Mouse (Mus musculus) heart, postnatal 25 days (tissue): ENCODE results near the gene Bpgm. TPM values are rescaled to one million over a fixed set of nuclear protein-coding genes. Genes with fewer than 3 reads are reported as not detected.

ENCODE experiments used
- DNase-seq: peaks from one replicate; pipeline ENCODE4 v3.0.0; 2022; ENCODE audit warnings: low spot score
- intact Hi-C: fragments of 180-260 bp; cut with DNase I; formaldehyde crosslinking; loops from one replicate; pipeline ENCODE4 v1.15.1; 2025
- total RNA-seq, 2 experiments: library from RNA; stranded (reverse); gene quantifications; 2 replicates each; pipeline ENCODE4 v1.2.3; 2021

Bpgm gene
- total RNA-seq, 2 experiments from 2014 or later: 63.5 to 103 TPM

DNA sequence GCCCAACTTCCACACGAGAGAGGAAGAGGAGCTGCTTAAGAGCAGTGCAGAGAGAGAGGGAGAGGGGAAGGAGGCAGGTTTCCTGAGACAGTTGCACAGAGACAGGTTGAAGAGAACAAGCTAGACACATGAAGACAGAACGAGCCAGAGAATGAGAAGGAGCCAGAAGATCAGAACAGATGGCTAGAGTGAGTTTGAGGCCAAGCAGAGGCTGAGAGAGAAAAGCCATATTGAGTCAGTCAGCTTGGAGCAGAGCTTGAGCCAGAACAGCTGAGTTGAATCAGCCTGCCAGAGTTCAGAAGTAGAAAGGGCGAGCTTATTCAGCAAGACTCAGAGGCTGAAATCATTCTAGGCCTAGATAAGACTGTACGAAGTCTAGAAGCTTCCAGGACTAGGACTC, 6.8 kb downstream of the Bpgm start:
- DNase-seq: peak; percentile 10

DNA sequence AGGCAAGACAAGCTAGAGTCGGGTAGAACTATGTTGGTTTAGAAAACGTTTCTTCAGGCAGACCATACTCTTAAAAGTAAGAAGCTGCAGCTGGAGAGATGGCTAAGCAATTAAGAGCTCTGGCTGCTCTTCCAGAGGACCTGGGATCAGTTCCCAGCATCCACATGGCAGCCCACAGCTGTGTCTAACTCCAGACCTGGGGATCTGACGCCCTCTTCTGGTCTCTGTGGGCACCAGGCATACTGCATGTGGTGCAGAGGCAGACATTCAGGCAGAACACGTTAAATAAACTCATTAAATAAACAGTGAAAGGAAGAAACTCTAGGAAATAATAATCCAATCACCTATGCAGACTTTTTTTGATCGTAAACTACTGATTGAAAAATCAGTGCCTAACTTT, 7.4 kb downstream of the Bpgm start:
- intact Hi-C loops: no loop called here

More for the DNA sequence above, 6.8 kb downstream of the Bpgm start:
- intact Hi-C loops: no loop called here

DNA sequence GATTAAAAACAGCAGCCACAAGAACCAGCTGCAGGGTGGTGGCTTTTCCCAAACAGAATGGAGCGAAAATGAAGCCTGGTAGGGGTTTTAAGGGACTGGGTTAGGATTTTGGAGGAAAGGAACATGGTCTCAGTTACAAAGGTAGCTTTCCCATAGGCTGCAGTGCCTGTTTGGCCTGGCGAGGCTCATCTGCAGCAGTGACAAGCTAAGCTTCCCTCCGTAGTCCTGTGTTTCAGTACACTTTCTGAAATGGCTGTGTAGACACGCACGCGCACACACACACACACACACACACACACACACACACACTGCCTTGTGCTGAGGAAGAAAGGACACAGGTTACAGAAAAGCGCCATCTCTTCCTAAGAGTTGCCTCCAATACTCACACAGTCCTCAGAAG, 7.8 kb downstream of the Bpgm start:
- intact Hi-C loops: no loop called here
- no peak for DNase-seq

More for the DNA sequence above, 7.4 kb downstream of the Bpgm start:
- no peak for DNase-seq

DNA sequence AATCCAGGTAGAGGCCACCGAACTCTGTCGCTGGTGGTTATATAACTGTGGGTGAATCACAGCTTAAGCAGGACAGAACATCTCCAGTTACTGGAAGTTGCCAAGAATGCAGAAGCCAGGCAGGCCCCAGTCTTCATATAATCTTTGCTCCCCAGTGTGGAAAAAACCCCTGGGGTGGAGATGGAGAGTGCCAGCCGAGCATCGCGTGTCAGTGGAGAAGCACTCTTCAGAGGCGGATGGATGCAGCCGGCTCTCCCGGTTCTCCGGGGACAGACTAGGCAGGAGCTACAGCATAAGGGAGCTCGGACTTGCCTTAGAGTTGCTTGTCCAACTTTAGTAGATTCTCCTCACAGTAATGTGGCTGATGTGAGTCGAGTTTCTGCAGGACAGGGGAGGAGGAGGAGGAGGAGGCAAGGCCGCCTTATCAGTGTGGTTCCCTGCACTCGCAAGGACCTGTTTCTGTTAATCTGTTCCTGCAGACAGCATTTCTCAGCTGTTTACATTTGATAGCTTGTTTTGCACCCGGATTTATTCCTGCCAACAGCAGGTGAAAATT, 10.1 kb downstream of the Bpgm start:
- DNase-seq: no peak
- intact Hi-C loops: no loop called here

DNA sequence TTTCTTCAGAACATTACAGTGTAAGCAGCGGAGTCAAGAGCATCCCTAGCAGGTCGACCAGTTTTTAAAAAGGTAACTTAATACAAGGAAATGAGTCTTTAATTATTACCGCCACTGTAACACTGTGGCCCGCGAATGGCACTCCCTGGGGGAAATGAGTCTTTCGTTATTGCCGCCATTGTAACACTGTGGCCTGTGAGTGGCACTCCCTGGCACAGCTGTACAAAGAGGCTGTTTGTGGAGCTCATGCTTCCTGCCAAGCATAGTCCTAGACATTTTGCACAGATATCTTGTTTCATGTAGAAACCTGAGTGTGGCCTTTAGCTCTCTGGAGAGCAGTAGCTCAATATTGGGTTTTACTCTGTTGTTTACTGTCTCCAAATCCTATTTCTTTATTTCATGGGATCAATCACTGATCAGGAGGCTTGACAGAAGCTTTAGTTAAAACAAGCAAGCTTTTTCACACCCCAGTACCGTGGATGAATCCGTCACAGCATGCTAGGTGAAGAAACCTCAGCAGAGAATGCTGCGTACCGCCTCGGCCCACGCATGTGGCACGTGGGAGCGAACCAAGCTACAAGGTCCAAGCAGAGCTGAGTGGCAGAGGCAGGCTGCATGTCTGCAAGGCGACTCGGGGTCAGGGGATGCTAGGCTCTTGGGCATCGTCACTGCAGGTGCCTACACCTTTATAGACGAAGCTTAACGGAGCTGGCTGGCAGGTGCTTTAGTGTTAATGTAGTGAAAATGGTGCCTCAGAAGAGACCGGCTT, 17.5 kb downstream of the Bpgm start:
- no peak for DNase-seq
- intact Hi-C loops: no loop called here

DNA sequence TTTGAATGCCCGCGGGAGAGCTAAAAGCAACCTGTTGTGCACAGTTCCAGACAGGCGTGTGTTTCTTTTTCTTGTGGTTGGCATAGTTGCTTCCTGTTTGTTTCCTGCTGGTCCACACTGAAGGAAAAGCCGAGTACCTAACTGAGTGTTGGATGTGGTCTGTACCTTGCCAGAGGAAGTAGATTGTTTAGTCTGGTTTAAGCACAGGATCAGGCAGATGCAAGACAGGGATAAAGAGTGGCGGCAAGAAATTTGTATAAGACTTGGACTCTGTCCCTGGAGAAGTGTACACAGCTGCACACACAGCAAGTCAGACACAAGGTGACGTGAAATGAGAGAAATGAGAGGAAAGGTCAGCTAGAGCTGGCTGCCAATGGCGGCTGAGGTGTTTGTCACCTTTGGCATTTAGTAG, 19.1 kb downstream of the Bpgm start:
- DNase-seq: no peak

DNA sequence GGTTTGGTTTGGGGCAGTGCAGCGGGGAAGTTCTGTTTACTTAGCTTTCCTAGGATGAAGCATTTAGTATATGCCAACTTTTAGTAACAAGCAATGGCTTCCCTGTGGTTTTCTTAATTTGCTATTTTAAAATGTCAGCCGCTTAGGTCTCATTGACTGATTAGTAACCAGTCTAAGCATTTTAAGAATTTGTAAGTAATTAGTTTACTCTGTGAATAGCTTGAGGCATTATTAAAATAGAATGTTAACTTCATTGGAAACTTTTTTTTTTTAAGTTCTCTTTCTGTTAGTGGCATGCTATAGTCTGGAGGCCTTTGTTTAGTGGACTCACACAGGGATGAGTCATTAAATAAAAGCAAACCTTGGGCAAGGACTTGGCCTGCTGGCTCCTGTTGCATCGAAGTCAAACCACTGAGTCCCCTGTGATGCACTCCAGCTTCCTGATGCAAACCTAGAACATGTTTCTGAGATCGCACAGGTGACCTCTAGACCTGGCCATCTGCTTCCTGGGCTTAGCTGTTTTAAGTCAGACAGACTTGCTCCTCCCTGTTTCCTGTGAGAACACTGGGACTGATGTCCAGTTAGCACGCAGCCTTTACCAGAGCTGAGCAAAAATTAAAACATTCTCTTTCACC, 22.1 kb downstream of the Bpgm start:
- intact Hi-C loops: no loop called here
- no peak for DNase-seq

More for the DNA sequence above, 19.1 kb downstream of the Bpgm start:
- intact Hi-C loops: no loop called here

DNA sequence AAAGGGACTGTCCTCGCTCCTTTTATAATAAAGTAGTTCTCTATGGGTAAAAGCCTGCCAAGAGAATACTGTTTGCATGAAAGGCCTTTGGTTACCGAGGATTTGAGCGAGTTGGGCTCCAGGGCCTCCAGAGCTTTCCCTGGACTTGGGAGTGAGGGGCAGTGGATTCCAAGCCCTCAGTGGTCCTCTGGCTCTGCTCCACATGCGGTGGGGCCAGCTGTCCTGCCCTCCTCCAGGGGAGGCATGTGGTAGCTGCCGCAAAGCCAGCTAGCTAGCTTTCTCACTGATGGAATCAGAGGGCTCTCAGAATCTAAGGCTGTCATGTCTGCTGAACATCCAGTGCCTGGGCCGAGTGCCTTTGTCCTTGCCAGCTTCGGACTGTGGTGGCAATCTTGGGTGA, 26.3 kb downstream of the Bpgm start:
- no peak for DNase-seq

DNA sequence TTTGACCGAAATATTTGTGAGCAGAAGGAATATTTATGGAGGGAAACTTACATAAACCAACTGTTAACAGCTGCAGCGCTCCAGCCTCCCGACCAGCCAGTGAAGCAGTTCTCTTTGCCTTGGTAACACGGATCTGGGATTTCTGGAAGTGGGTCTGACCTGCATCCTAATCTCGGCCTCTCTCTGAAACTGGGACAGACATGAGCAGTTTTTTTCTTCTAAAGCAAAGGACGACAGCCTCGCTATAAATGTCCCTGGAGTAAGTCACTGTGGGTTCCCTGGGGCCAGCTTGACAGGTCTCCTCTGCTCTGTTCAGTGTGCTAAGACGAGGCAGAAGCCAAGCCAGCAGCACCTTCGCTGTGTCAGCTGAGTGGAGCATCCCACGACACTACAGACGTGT, 29.9 kb downstream of the Bpgm start:
- intact Hi-C loops: no loop called here
- no peak for DNase-seq

More for the DNA sequence above, 26.3 kb downstream of the Bpgm start:
- intact Hi-C loops: no loop called here

DNA sequence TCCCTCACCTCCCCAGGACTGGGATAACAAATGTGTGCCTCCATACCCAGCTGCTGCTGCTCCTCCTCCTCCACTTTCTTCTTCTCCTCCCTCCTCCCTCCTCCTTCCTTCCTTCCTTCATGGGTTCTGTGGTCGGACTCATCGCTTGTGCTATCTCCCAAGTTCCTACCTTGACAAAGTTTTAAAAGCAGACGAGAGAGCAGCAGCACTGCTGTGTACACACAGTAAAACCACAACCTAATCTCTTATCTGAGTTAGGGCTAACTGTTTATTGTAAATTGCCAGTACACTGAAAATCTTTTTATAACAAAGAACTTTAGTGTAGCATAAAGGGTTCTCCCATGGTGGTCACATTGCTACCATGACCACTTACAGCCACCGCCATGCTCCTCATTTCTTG, 31.6 kb downstream of the Bpgm start:
- intact Hi-C loops: no loop called here
- no peak for DNase-seq

DNA sequence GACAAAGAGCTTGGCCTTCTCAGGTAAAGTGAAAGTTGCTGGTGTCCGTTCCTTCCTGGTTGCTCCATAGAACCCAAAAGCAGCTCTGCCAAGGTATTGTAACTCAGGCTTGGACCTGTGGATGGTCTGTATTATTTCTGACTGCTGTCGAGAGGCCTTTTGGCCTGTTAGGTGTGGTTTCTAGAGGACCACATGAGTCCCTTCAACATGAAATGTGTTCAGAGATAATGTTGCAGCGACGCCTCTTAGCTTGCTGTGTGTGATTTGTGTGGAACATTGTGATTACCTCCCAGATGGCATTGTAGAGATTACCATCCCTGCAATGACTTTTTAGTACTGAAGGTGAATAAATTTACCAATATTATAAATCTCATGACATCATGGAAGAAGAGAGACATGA, 32.0 kb downstream of the Bpgm start:
- DNase-seq: no peak
- intact Hi-C loops: no loop called here

DNA sequence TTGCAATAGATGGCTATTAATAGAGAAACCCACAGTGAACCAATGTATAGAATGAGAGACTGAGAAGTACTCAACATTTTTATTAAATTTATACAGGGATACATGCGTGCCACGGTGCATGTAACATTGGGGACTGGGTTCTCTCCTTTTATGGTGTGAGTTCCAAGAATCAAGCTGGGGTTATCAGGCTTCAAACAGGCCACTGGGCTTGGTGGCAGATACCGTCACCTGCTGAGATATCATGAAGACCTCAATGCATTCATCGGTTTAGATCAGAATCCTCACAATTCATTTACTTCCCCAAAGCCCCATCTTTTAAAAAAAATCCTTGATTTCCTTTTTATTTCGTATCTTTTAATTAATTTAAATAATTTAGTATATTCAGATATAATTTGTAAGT, 34.3 kb downstream of the Bpgm start:
- DNase-seq: no peak
- intact Hi-C loops: loop anchor here (2.0 to 5.0 kb wide), 2 partner anchors 417 to 487 kb away; no protein-coding TSS in a partner anchor

DNA sequence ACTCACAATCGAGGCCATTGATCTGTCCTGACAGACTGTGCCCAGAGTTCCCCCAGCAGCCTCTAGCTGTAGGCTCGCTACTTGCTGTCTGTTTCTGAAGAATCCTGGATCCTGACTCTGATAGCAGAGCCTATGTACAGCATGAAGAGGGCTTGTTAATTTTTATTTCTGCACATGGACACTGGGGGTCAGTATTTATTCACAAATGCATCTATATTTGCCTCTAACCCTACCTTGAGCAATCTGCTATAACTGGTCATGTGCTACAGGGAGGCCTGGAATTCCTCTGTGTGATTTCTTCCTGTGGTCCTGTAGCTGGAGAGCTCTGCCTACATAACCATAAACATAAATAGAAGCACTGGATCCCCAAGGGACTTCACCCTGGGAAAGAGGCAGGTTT, 35.4 kb downstream of the Bpgm start:
- intact Hi-C loops: loop anchor here (1.0 to 5.0 kb wide), 3 partner anchors 243 to 486 kb away; no protein-coding TSS in a partner anchor
- no peak for DNase-seq

DNA sequence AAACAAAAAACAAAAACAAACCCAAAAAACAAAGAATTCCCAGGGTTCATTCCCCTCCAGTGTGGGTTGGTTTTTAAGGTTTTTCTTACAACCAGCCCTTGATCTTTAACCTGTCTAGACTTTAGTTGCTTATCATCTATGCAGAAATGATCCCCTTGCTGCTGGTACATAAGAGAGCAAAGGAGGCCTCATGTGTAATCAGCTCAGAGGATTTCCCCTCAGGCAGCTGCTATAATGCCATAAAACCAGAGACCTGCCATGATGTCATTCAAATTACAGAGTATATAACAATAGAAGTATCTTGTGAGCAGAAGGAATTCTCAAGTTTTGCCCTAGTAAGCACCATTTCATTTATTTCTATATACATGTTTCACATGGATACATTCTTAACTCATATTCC, 36.7 kb downstream of the Bpgm start:
- intact Hi-C loops: loop anchor here (5.0 kb wide), 1 partner anchor 485 kb away; no protein-coding TSS in a partner anchor
- no peak for DNase-seq

DNA sequence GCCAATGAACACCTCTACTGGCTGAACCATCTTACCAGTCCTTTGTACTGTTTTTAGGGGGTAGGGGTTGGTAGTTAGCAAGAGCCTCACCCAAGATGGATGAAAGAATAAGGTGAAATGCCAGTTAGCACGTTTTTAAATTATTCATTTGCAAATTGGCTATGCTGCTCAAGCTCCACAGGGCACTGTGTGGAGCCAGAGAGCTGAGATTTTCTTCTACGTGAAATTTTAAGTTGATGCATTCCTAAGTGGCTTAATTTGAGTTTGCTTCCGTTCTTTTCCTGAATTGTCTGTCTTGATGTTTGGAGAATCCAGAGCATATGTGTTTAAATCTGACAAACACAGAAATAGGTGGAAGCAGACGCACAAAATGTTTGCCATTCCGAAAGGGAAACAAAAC, 38.6 kb downstream of the Bpgm start:
- intact Hi-C loops: loop anchor here (5.0 kb wide), 1 partner anchor 483 kb away; no protein-coding TSS in a partner anchor
- DNase-seq: no peak

DNA sequence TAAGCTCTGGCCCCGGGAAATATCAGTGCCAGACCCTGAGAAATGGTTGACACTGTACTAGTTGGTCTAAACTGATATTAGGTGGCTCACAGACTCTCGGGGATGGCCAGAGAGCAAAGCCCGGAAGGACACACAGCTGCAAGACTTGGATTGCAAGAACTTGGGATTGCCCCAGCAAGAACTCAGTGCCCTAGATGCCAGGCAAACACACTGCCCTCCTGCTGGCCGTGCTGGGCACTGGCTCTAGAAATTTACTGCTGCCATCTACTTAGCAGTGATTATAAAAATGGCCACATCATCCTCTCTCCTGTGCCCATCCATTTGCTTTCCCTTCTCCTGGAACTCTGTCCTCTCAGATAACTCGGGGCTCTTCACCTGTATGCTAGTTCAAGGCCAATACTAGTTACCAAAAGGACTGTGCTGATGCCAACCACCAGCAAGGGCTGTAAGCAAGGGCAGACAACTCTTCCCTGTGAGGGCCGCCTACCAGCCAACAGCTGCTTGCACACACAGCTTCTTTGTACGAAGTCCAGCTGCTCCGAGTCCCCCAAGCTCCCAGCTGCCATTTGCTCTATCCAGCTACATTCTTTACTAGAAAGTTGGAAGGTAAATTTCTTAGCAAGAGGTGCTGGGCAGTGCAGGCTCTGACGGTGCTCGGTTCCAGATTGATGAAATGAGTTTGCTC, 39.2 kb downstream of the Bpgm start:
- no peak for DNase-seq
- intact Hi-C loops: no loop called here

DNA sequence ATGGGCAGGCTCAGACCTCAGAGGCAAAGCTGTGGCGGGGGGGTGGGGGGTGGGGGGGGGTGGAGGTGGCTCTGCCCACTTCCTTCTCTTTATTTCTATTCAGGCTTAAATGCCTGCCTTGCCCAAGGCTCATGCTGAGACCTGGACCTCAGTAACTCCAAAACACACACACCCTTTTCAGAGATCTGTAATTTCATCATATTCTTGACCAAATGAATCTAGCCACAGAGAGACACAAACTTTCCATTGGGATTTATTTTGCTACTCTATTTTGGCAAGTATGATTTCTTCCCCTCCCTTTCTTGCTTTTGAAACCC, 39.7 kb downstream of the Bpgm start:
- DNase-seq: no peak
- intact Hi-C loops: no loop called here

DNA sequence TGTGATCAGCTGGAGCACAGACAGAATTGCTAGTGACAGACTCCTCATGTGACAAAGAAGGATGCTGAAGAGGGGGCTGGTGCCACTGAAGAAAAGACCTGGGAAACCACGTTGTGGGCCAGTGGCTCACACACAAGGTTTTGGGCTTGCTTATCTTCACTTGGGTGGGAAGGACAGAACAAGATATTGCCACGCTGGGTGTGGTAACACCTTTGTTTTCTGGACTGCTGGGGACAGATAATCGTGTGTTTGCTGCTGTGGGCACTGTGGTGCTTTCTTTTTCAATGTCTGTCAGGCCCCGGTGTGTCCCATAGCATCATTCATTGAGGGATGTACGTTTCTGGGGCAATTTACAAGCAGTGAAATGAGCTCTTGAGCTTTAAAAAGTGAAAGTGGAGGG, 41.7 kb downstream of the Bpgm start:
- intact Hi-C loops: no loop called here
- DNase-seq: no peak

DNA sequence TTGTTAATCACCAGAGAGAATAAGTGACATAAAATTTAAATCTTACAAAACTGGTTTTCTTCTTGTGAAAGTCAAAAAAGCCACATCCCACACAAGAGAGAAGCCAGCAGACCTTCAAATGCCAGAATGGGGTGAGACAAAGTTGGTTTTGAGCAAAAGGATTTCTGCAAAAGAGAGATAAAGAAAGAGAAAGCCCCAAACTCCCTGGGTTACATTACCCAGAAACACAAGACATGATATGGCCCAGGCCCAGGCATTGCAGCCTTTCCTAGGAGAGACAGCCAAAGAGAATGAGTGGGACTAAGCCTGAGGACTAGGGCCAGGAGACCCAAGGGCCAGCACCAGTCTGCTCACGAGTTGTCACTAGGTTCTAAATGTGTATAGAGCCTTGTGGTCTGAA, 43.1 kb downstream of the Bpgm start:
- intact Hi-C loops: no loop called here
- DNase-seq: no peak

DNA sequence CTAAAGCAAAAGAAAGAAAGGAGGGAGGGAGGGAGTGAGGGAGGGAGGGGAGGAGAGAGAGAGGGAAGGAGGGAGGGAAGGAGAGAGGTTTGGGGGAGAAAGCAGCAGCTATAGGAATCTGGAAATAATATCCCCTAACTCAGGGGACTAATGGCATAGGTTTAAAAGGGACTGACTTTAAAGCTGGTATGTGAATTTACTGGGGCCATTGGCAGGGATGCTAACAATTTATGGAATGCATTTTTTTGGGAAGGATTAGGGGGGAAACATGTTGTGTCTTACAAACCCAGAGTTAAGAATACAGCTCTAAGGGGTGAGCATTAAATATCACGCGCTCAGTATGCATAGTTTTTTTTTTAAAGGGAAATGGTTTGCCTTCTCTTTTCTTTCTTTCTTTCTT, 44.5 kb downstream of the Bpgm start:
- no peak for DNase-seq
- intact Hi-C loops: no loop called here

DNA sequence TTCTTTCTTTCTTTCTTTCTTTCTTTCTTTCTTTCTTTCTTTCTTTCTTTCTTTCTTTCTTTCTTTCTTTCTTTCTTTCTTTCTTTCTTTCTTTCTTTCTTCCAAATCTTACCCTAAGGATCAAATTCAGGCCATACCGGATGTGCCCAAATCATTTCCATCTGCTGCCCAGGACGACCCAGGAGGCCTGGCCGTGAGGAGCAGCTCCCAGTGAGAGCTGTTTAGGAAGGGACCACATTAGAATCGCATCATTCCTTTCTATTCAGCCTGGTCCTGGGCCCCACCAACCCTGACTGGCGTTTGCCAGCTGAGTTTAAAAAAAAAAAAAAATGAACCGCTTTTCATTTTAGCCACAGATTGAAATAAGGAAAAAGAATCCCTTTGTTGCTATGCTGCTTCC, 44.9 kb downstream of the Bpgm start:
- intact Hi-C loops: no loop called here
- DNase-seq: no peak
